Mouse (Mus musculus) frontal cortex, postnatal 36 days (tissue): Measurements from ENCODE around the gene Ston2.

Source experiments
- DNase-seq, 2 experiments: peaks; one replicate each; pipeline ENCODE4 v3.0.0; 2022; ENCODE audit warnings: low spot score in 2 of 2

Ston2 gene

GRCm38 (mm10) chr12:91662844-91663243 lies 125.3 kb downstream of the Ston2 start:
- DNase-seq = no peak

GRCm38 (mm10) chr12:91660640-91661417 lies 127.4 kb downstream of the Ston2 start:
- DNase-seq = no peak

- DNase-seq = peak; percentile 13 to 57
Measured at GRCm38 (mm10) chr12:91654399-91655122, 133.6 kb downstream of the Ston2 start.

- no peak for DNase-seq
Measured at GRCm38 (mm10) chr12:91648426-91648825, 139.8 kb downstream of the Ston2 start.

GRCm38 (mm10) chr12:91645361-91646123 lies 142.6 kb downstream of the Ston2 start:
- no peak for DNase-seq

GRCm38 (mm10) chr12:91643221-91643620 lies 145.0 kb downstream of the Ston2 start:
- no peak for DNase-seq

- DNase-seq = no peak
Measured at GRCm38 (mm10) chr12:91642426-91643093, 145.6 kb downstream of the Ston2 start.

- peak; percentile 54 to 56 for DNase-seq
Measured at GRCm38 (mm10) chr12:91641631-91642141, 146.5 kb downstream of the Ston2 start.

GRCm38 (mm10) chr12:91641133-91641532 lies 147.1 kb downstream of the Ston2 start:
- DNase-seq = no peak

GRCm38 (mm10) chr12:91640712-91641111 lies 147.5 kb downstream of the Ston2 start:
- DNase-seq = peak; percentile 41 to 85

GRCm38 (mm10) chr12:91638351-91638750 lies 149.8 kb downstream of the Ston2 start:
- DNase-seq = no peak

GRCm38 (mm10) chr12:91637136-91637909 lies 150.9 kb downstream of the Ston2 start:
- DNase-seq = no peak

- DNase-seq = no peak
Measured at GRCm38 (mm10) chr12:91626482-91626881, 161.7 kb downstream of the Ston2 start.

- DNase-seq = peak in 1 of 2 experiments; percentile 16
Measured at GRCm38 (mm10) chr12:91625013-91625412, 163.2 kb downstream of the Ston2 start.

GRCm38 (mm10) chr12:91609425-91609824 lies 178.8 kb downstream of the Ston2 start:
- no peak for DNase-seq

GRCm38 (mm10) chr12:91607678-91608077 lies 180.5 kb downstream of the Ston2 start:
- no peak for DNase-seq

- DNase-seq = peak; percentile 6 to 38
Measured at GRCm38 (mm10) chr12:91606651-91607050, 181.5 kb downstream of the Ston2 start.

GRCm38 (mm10) chr12:91604600-91604999 lies 183.6 kb downstream of the Ston2 start:
- no peak for DNase-seq

GRCm38 (mm10) chr12:91592128-91592527 lies 196.1 kb downstream of the Ston2 start:
- no peak for DNase-seq

- no peak for DNase-seq
Measured at GRCm38 (mm10) chr12:91591191-91591590, 197.0 kb downstream of the Ston2 start.

GRCm38 (mm10) chr12:91590716-91591115 lies 197.5 kb downstream of the Ston2 start:
- DNase-seq = no peak
